Mouse (Mus musculus) CD4-positive, CD25-positive, alpha-beta regulatory T cell, adult 9 weeks (primary cell): Measurements from ENCODE around the gene Hip1r. TPM values are rescaled to one million over a fixed set of nuclear protein-coding genes. Genes with fewer than 3 reads are reported as not detected.

ENCODE experiments used
- polyA plus RNA-seq: library from polyadenylated mRNA; unstranded; fragments of 100-300 nt; shearing (Covaris generic); gene quantifications from one replicate; pipeline ENCODE4 v1.2.1, GENCODE M21; 2017

The Hip1r gene
- 49.5 TPM for polyA plus RNA-seq

DNA sequence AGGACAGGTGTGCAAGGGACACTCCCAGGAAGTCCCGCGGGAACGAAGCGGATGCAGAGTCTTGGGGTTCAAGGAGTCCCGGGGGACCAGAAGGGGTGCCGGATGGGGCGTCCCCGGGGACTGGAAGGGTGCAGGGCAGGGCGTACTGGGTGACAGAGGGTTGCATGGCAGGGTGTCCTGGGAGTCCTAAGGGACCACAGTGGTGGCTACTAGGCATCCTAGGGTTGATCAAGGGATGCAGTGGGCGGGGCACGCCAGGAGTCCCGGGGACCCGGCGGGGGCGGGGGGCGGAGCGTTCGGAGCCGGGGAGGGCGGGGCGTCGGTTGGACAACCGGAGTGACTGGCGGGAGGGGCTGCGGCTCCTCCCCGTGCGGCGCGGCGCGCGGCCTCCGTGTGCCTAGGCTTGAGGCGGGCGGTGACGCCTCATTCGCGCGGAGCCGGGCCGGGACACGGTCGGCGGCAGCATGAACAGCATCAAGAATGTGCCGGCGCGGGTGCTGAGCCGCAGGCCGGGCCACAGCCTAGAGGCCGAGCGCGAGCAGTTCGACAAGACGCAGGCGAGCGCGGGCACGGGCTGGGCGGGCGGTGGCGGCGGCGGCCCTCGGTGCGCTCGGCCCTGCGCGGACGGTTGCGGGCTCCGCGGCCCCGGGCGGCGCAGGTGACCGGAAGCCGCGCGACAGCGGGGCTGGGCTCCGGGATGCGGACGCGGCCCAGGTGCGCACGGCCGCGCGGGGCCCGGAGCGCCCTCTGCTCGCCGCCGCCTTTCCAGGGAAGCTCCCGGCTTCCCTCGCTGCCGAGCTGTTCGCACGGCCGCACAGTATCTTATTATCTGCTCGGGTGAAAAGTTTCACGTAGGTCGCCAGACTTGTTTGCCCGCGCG is at the start of gene Hip1r:
Gene Hip1r (plus strand): TSS at position 330 of the 880 bp plus-strand sequence.

GRCm38 (mm10) chr5:123927118-123927517 is 46.3 kb upstream of the Hip1r start, which contains the start of gene Gm43518:
Gm43518 (plus strand) TSS chr5:123927418.

DNA sequence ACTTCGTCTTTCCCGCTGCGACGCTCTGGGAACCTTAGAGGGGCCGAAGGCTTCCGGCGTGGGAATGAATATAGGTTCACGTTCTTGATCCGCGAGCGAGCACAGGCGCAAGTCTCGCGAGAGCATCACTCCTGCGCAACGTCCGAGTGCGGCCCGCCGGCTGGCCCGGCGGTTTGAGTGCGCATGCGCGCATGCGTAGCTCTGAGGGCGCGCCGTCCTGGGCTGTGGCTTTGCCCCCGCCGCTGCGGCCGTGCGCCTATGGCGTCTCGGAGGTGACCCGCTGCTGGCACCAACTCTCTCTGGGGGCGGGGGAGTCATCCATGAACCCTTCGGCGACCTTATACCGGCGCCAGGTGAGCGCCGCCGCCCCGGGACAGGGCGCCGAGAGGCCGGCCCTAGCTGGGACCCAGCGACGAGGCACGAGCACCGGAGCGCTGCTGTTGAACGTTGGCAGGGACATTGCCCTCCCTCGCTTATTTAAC is 42.9 kb upstream of the Hip1r start, which contains the start of gene Ccdc62:
Gene Ccdc62 (plus strand): TSS at position 172 of the 482 bp plus-strand sequence.

GRCm38 (mm10) chr5:124032001-124032508 is 58.6 kb downstream of the Hip1r start, which contains the start of gene Vps37b:
Vps37b (minus strand) TSS chr5:124032270.

Other genes with a start within 250 kb of the Hip1r start
- gene Rsrc2, start 224.2 kb upstream of the Hip1r start, polyA plus RNA-seq, result 207 TPM
- 2.9 TPM for gene Kntc1, start 223.9 kb upstream of the Hip1r start, polyA plus RNA-seq
- gene Hcar2, start 108.1 kb upstream of the Hip1r start, polyA plus RNA-seq, result 0.51 TPM
- gene Hcar1, start 93.6 kb upstream of the Hip1r start, polyA plus RNA-seq, result not detected
- gene Denr, start 66.5 kb upstream of the Hip1r start, polyA plus RNA-seq, result 105 TPM
- 6.3 TPM for gene Gm43518, start 46.2 kb upstream of the Hip1r start, polyA plus RNA-seq
- 6.1 TPM for gene Ccdc62, start 42.9 kb upstream of the Hip1r start, polyA plus RNA-seq
- gene Vps37b, start 58.6 kb downstream of the Hip1r start, polyA plus RNA-seq, result 61.5 TPM
- 57.8 TPM for gene Abcb9, start 122.2 kb downstream of the Hip1r start, polyA plus RNA-seq
- 26.9 TPM for gene Ogfod2, start 138.7 kb downstream of the Hip1r start, polyA plus RNA-seq
- 114 TPM for gene Arl6ip4, start 142.5 kb downstream of the Hip1r start, polyA plus RNA-seq